Mouse (Mus musculus) common myeloid progenitor, adult 5-6 weeks (primary cell): ENCODE data around the gene Ugt1a6b. TPM values are rescaled to one million over a fixed set of nuclear protein-coding genes. Genes with fewer than 3 reads are reported as not detected.

ENCODE experiments used
- total RNA-seq: library from RNA; stranded (forward); fragments of 200-1000, 187-1606 nt; gene quantifications from 2 replicates; pipeline ENCODE4 v1.2.3, GENCODE M21; 2017

Gene Ugt1a6b
- total RNA-seq, 1 experiment from 2014 or later, result 0.91 TPM

Other genes with a start within 250 kb of the Ugt1a6b start
- 29.2 and 39.9 TPM in 2 replicates for gene Dgkd, start 250.0 kb upstream of the Ugt1a6b start, total RNA-seq
- gene Usp40, start 94.7 kb upstream of the Ugt1a6b start, total RNA-seq, result 15.7 and 27.8 TPM in 2 replicates
- gene Ugt1a10, start 47.9 kb upstream of the Ugt1a6b start, total RNA-seq, result not detected in 2 replicates
- gene Ugt1a9, start 32.5 kb upstream of the Ugt1a6b start, total RNA-seq, result not detected in 2 replicates
- gene Ugt1a8, start 15.4 kb upstream of the Ugt1a6b start, total RNA-seq, result not detected in 2 replicates
- gene Ugt1a7c, start 8.2 kb upstream of the Ugt1a6b start, total RNA-seq, result 20.6 and 22.1 TPM in 2 replicates
- 0.78 and 1.3 TPM in 2 replicates for gene Ugt1a6a, start 31.6 kb downstream of the Ugt1a6b start, total RNA-seq
- 0.41 TPM in 1 of 2 replicates, not detected in the other for gene Ugt1a5, start 62.8 kb downstream of the Ugt1a6b start, total RNA-seq
- gene Ugt1a2, start 97.3 kb downstream of the Ugt1a6b start, total RNA-seq, result not detected in 2 replicates
- 1.4 and 2.3 TPM in 2 replicates for gene Dnajb3, start 102.5 kb downstream of the Ugt1a6b start, total RNA-seq
- 1.4 TPM in 1 of 2 replicates, not detected in the other for gene Ugt1a1, start 108.7 kb downstream of the Ugt1a6b start, total RNA-seq
- gene Mroh2a, start 123.7 kb downstream of the Ugt1a6b start, total RNA-seq, result 0.15 and 0.18 TPM in 2 replicates
- 186 and 205 TPM in 2 replicates for gene Hjurp, start 174.4 kb downstream of the Ugt1a6b start, total RNA-seq
- not detected in 2 replicates for gene Trpm8, start 174.4 kb downstream of the Ugt1a6b start, total RNA-seq